Mouse (Mus musculus): Measurements from ENCODE around the gene Rnf144b.

Gene Rnf144b

GRCm38 (mm10) chr13:47122537-47123430 is at the start of gene Rnf144b:
Rnf144b (plus strand) TSS chr13:47122656.
- DNase-seq (ENCODE audit: low spot score in 2 of 2): peak in 1 of 2 experiments; percentile 31

- DNase-seq (ENCODE audit: low spot score in 2 of 2): no peak
Measured at GRCm38 (mm10) chr13:47076156-47076555, 46.3 kb upstream of the Rnf144b start.

- no peak for DNase-seq (ENCODE audit: low spot score in 2 of 2)
Measured at GRCm38 (mm10) chr13:47077367-47077766, 45.1 kb upstream of the Rnf144b start.

GRCm38 (mm10) chr13:47078799-47079198 is 43.7 kb upstream of the Rnf144b start:
- no peak for DNase-seq (ENCODE audit: low spot score in 2 of 2)

GRCm38 (mm10) chr13:47080905-47081505 is 41.5 kb upstream of the Rnf144b start:
- no peak for DNase-seq (ENCODE audit: low spot score in 2 of 2)

GRCm38 (mm10) chr13:47088433-47088832 is 34.0 kb upstream of the Rnf144b start:
- no peak for DNase-seq (ENCODE audit: low spot score in 2 of 2)

GRCm38 (mm10) chr13:47089271-47089670 is 33.2 kb upstream of the Rnf144b start:
- no peak for DNase-seq (ENCODE audit: low spot score in 2 of 2)

GRCm38 (mm10) chr13:47093791-47094190 is 28.7 kb upstream of the Rnf144b start:
- DNase-seq (ENCODE audit: low spot score in 2 of 2): no peak

- no peak for DNase-seq (ENCODE audit: low spot score in 2 of 2)
Measured at GRCm38 (mm10) chr13:47096591-47096990, 25.9 kb upstream of the Rnf144b start.

GRCm38 (mm10) chr13:47099265-47099664 is 23.2 kb upstream of the Rnf144b start:
- no peak for DNase-seq (ENCODE audit: low spot score in 2 of 2)

- no peak for DNase-seq (ENCODE audit: low spot score in 2 of 2)
Measured at GRCm38 (mm10) chr13:47100587-47100986, 21.9 kb upstream of the Rnf144b start.

GRCm38 (mm10) chr13:47104146-47104545 is 18.3 kb upstream of the Rnf144b start:
- DNase-seq (ENCODE audit: low spot score in 2 of 2): no peak

GRCm38 (mm10) chr13:47104856-47105541 is 17.5 kb upstream of the Rnf144b start:
- DNase-seq (ENCODE audit: low spot score in 2 of 2): no peak

- DNase-seq (ENCODE audit: low spot score in 2 of 2): peak; percentile 80 to 86
Measured at GRCm38 (mm10) chr13:47105711-47106579, 16.5 kb upstream of the Rnf144b start, which contains the start of gene Dek. Dek (minus strand) TSS chr13:47106201.

- no peak for DNase-seq (ENCODE audit: low spot score in 2 of 2)
Measured at GRCm38 (mm10) chr13:47106580-47106888, 15.9 kb upstream of the Rnf144b start.

- DNase-seq (ENCODE audit: low spot score in 2 of 2): no peak
Measured at GRCm38 (mm10) chr13:47109239-47109638, 13.2 kb upstream of the Rnf144b start.

GRCm38 (mm10) chr13:47111185-47111584 is 11.3 kb upstream of the Rnf144b start:
- DNase-seq (ENCODE audit: low spot score in 2 of 2): no peak

GRCm38 (mm10) chr13:47112056-47112455 is 10.4 kb upstream of the Rnf144b start:
- no peak for DNase-seq (ENCODE audit: low spot score in 2 of 2)

GRCm38 (mm10) chr13:47112924-47113323 is 9.5 kb upstream of the Rnf144b start:
- DNase-seq (ENCODE audit: low spot score in 2 of 2): no peak

- DNase-seq (ENCODE audit: low spot score in 2 of 2): no peak
Measured at GRCm38 (mm10) chr13:47116000-47116399, 6.5 kb upstream of the Rnf144b start.

- DNase-seq (ENCODE audit: low spot score in 2 of 2): no peak
Measured at GRCm38 (mm10) chr13:47121333-47121889, 1.0 kb upstream of the Rnf144b start.
